Mouse (Mus musculus): Measurements from ENCODE around the gene Cfap52.

The Cfap52 gene

DNA sequence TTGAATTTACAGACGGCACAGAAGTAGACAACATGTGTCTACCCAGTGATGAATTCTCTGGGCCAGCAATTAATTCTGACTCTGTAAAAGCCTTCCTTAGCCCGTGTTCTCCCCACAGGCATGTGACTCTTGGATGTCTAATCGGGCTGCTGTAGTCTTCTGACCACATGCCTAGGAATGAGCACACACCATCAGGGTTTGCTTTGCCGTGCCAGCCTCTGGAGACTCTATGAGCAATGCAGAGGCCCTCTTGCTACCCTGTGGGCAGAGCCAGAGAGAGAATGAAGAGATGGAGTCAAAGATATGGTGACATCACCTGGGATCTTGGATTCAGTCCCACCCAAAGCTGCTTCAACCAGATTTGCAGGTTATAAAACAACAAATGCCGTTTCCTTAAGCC, 54.4 kb downstream of the Cfap52 start:
- TF ChIP-seq GATA4 (IDR thresholded peaks at IDR 0.05; ENCODE audit: insufficient replicate concordance, low read length) = no peak

DNA sequence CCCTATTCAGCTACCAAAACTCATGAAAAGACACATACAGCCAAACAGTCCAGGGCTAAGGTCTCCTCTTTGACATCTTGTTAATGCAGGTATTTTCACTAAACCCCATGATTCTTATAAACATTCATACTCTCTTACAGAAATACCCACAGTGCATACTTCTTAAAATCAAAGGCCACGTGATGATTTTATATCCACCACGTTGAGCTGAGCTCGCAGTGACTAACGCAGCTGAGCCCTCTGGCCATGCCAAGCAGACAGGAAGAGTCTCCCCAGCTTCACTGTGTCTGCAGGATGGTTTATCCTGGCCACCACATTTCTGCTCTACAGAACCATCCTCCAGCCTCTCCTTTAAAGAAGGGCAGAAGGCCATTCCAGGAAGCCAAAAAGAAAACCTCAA, 61.7 kb downstream of the Cfap52 start:
- no peak for TF ChIP-seq GATA4 (IDR thresholded peaks at IDR 0.05; ENCODE audit: insufficient replicate concordance, low read length)

DNA sequence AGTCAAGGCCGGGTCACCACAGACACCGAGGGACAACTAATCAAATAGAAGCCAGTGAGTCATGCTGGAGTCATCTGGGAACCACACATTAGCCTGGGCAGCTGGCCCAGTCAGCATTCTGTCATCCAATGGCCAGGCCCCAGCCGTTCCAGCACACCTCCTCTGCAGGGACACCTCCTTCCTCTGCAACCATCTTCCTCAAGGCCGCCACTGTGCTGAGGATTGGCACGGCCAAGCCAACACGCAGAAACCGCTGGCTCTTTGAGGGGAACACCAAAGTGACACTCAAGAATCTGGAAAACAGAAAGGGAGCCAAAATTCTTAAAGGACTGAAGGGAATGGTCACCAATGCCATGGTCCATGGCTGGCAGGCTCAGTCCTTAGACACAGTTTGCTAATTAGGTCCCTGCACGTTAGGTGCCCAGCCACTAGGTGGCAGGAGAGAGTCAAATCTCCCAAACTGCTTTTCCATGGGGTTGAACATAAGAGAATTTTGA, 68.3 kb downstream of the Cfap52 start:
- TF ChIP-seq GATA4 (IDR thresholded peaks at IDR 0.05; ENCODE audit: insufficient replicate concordance, low read length) = no peak

DNA sequence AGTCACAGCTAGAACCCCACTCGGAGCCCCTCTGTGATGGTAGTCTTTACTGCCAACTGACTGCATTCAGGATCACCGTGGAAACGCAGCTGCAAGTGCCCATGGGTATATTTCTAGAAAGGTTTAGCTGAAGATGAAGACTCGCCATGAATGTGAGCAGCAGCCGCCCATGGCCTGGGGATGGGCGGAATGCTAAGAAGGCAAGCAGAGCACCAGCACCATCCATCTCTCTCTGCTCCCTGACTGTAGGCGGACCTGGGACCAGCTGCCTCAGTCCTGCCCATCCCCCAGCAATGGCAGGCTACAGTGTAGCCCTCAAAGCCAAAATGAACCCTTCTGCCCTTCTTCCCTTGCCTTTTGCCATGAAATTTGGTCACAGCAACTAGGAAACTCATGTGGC, 69.8 kb downstream of the Cfap52 start:
- TF ChIP-seq GATA4 (IDR thresholded peaks at IDR 0.05; ENCODE audit: insufficient replicate concordance, low read length) = no peak

DNA sequence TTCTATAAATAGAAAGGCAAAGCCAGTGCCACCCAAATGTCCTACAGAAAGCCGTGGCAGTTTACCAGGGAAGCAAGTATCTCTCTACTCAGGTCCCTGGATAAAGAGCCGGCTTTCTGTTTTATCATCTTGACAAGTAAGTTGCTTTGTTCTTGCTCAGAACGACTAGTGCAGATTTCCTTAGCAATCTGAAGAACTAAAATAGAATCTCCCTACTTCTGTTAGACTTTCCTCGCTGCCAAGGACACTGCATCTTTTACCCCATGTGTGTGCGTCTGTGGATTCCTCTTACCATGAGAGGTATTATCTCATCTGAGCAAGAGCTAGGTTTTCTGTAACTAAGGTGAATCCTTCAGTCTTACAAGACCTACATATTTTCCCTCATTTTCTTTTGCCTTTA, 76.9 kb downstream of the Cfap52 start:
- TF ChIP-seq GATA4 (IDR thresholded peaks at IDR 0.05; ENCODE audit: insufficient replicate concordance, low read length) = no peak

DNA sequence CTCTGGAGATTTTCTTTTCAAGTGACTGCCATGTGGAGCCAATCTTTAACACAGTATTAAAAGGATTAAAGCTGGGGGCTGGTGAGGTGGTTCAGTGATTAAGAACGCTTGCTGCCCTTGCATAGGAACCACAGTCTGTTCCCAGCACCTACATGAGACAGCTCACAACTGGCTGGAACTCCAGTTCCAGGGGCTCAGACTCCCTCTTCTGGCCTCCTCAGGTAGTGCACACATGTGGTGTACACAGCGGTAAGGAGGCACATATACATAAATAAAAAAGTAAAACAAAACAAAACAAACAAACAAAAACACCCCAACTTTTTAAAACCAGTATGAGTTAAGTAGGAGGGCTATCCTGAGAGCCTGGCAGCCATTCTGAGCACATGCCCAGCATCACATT, 79.5 kb downstream of the Cfap52 start:
- no peak for TF ChIP-seq GATA4 (IDR thresholded peaks at IDR 0.05; ENCODE audit: insufficient replicate concordance, low read length)

All from liver, adult (tissue).